Mouse (Mus musculus): Measurements from ENCODE around the gene Dgkg. TPM values are rescaled to one million over a fixed set of nuclear protein-coding genes. Genes with fewer than 3 reads are reported as not detected.

Gene Dgkg
- total and polyA plus RNA-seq, 3 experiments, result 0.33 TPM; not detected in 2

- Histone ChIP-seq H3K36me3 (replicated peaks) (no peaks in the 10 kb centered on the region), H3K9me3 (replicated peaks) (no peaks in the 10 kb centered on the region), H3K4me3 (ENCODE audit: low read depth, low read length) (no peak overlapping the region), H3K4me1 (ENCODE audit: insufficient read depth, low read depth, low read length) (no peaks in the 10 kb centered on the region), H3K27me3 (ENCODE audit: insufficient read depth, low read length) (no peaks in the 10 kb centered on the region)
- DNase-seq (ENCODE audit: low spot score) (no peak), ATAC-seq (ENCODE audit: extremely low read depth, insufficient number of reproducible peaks, low FRiP score, poor library complexity, severe bottlenecking) (no peak)
- no peak for TF ChIP-seq GATA2 (IDR thresholded peaks at IDR 0.05; ENCODE audit: borderline replicate concordance, low read depth, low read length)
- TF ChIP-seq GATA1 (IDR thresholded peaks at IDR 0.05; ENCODE audit: borderline replicate concordance, low read length), result no peak
- TF ChIP-seq TAL1 (conservative IDR thresholded peaks at IDR 0.05; ENCODE audit: low read depth, low read length), result no peak
- TF ChIP-seq CTCF (IDR thresholded peaks at IDR 0.05; ENCODE audit: low read depth, low read length), result no peak
- TF ChIP-seq POLR2AphosphoS5 (IDR thresholded peaks at IDR 0.05; ENCODE audit: insufficient replicate concordance, low read depth, low read length), result no peak
Measured at GRCm38 (mm10) chr16:22582173-22582929, 74.7 kb downstream of the Dgkg start.

DNA sequence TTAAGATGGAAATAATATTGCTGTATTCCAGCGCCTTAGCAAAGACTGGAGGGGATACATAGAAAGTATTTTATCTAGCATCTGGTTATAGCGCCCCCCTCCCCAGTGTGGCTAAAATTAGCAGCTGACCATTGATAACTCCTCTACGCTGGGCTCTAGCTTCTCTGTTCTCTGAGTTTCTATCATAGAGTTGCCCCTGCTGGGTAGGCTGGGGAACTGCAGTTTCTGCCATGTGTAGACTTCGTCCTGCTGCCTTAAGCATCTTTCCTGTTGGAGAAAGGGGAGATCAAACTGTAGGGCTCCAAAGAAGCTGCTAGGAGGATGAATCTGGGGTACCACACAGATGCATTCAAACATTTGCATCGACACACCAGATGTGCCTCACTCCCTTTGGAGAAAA, 76.9 kb downstream of the Dgkg start:
- H3K9me3 ChIP-seq (replicated peaks), result no peaks in the 10 kb centered on the region
- ATAC-seq (ENCODE audit: extremely low read depth, insufficient number of reproducible peaks, low FRiP score, poor library complexity, severe bottlenecking), result no peak
- no peak for DNase-seq (ENCODE audit: low spot score)
- no peak overlapping the region for H3K4me3 ChIP-seq (ENCODE audit: low read depth, low read length)
- no peaks in the 10 kb centered on the region for H3K27me3 ChIP-seq (ENCODE audit: insufficient read depth, low read length)
- no peaks in the 10 kb centered on the region for H3K36me3 ChIP-seq (replicated peaks)
- no peaks in the 10 kb centered on the region for H3K4me1 ChIP-seq (ENCODE audit: insufficient read depth, low read depth, low read length)
- TF ChIP-seq CTCF (IDR thresholded peaks at IDR 0.05; ENCODE audit: low read depth, low read length) (peak; percentile 5; the same call in 1 of the 2 replicates), POLR2AphosphoS5 (IDR thresholded peaks at IDR 0.05; ENCODE audit: insufficient replicate concordance, low read depth, low read length) (no peak)

DNA sequence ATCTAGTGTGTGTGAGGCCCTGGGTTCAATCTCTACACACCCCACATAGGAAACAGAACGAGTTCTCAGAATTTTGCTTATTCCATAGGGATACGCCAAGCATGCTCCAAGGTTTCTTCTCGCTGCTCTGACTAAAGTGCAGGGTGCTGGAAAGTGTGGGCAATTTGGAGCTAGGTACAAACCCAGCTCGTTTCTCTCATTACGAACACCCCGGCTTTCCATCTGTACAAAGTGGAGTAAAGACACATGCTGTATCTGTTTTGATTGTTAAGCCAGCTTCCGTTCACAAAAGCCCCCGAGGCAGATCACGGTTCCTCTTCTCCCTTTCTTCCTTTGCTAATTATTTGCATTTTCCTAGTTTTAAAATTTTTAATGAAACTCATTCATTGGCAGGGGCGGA, 78.1 kb downstream of the Dgkg start:
- Histone ChIP-seq H3K27me3 (ENCODE audit: insufficient read depth, low read length) (no peaks in the 10 kb centered on the region), H3K9me3 (replicated peaks) (no peaks in the 10 kb centered on the region), H3K36me3 (replicated peaks) (no peaks in the 10 kb centered on the region), H3K4me1 (ENCODE audit: insufficient read depth, low read depth, low read length) (no peaks in the 10 kb centered on the region), H3K4me3 (ENCODE audit: low read depth, low read length) (no peak overlapping the region)
- ATAC-seq (ENCODE audit: extremely low read depth, insufficient number of reproducible peaks, low FRiP score, poor library complexity, severe bottlenecking) (no peak), DNase-seq (ENCODE audit: low spot score) (no peak)
- TF ChIP-seq POLR2AphosphoS5 (IDR thresholded peaks at IDR 0.05; ENCODE audit: insufficient replicate concordance, low read depth, low read length) (no peak), TAL1 (conservative IDR thresholded peaks at IDR 0.05; ENCODE audit: low read depth, low read length) (no peak), CTCF (IDR thresholded peaks at IDR 0.05; ENCODE audit: low read depth, low read length) (no peak), GATA1 (IDR thresholded peaks at IDR 0.05; ENCODE audit: borderline replicate concordance, low read length) (no peak), GATA2 (IDR thresholded peaks at IDR 0.05; ENCODE audit: borderline replicate concordance, low read depth, low read length) (no peak)

DNA sequence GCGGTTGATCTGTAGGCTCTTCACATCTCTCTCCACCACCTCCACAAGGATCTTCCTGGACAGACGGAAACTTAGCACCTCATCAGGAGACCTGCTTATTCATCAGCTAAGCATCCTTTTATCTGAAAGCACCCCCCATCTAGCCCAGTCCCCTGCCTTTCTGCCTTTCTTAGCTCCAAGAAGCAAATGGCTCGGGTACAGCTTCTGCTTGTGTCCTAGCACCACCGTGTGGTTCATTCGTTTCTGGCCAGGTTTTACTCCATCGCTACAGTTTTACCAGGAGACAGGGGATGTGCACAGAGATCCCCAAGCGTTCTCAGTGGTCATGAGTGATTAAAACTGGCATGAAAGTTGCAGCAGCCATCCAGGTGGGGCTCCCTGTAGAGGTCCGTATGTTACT, 79.4 kb downstream of the Dgkg start:
- no peak for ATAC-seq (ENCODE audit: extremely low read depth, insufficient number of reproducible peaks, low FRiP score, poor library complexity, severe bottlenecking)
- H3K4me3 ChIP-seq (ENCODE audit: low read depth, low read length), result no peak overlapping the region
- no peaks in the 10 kb centered on the region for H3K36me3 ChIP-seq (replicated peaks)
- TF ChIP-seq GATA2 (IDR thresholded peaks at IDR 0.05; ENCODE audit: borderline replicate concordance, low read depth, low read length) (no peak), POLR2AphosphoS5 (IDR thresholded peaks at IDR 0.05; ENCODE audit: insufficient replicate concordance, low read depth, low read length) (no peak), CTCF (IDR thresholded peaks at IDR 0.05; ENCODE audit: low read depth, low read length) (no peak), TAL1 (conservative IDR thresholded peaks at IDR 0.05; ENCODE audit: low read depth, low read length) (no peak), GATA1 (IDR thresholded peaks at IDR 0.05; ENCODE audit: borderline replicate concordance, low read length) (no peak)
- no peaks in the 10 kb centered on the region for H3K27me3 ChIP-seq (ENCODE audit: insufficient read depth, low read length)
- DNase-seq (ENCODE audit: low spot score), result no peak
- no peaks in the 10 kb centered on the region for H3K9me3 ChIP-seq (replicated peaks)
- no peaks in the 10 kb centered on the region for H3K4me1 ChIP-seq (ENCODE audit: insufficient read depth, low read depth, low read length)

DNA sequence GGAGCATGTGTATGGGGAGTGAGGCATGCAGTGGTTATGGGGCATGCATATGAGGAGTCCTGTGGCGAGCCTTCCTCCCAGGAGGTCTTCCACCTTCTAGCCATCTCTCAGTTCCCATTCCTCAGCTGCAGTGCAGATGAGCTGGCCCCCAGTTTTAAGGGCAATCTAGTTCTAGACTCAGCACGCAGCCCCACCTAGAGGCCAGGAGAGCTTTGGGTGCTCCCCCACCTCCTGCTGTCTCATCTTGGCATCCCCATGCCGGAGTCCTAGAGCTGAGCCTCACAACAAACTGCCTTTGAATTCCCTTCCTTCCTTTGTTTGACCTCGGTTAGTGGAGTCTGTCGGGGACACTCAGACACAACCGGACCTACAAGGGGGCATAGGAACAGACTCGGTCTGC, 82.9 kb downstream of the Dgkg start:
- ATAC-seq (ENCODE audit: extremely low read depth, insufficient number of reproducible peaks, low FRiP score, poor library complexity, severe bottlenecking), result no peak
- Histone ChIP-seq H3K4me1 (ENCODE audit: insufficient read depth, low read depth, low read length) (no peaks in the 10 kb centered on the region), H3K9me3 (replicated peaks) (no peaks in the 10 kb centered on the region), H3K4me3 (ENCODE audit: low read depth, low read length) (no peak overlapping the region), H3K36me3 (replicated peaks) (no peaks in the 10 kb centered on the region), H3K27me3 (ENCODE audit: insufficient read depth, low read length) (no peaks in the 10 kb centered on the region)
- TF ChIP-seq CTCF (IDR thresholded peaks at IDR 0.05; ENCODE audit: low read depth, low read length) (no peak), GATA2 (IDR thresholded peaks at IDR 0.05; ENCODE audit: borderline replicate concordance, low read depth, low read length) (no peak), GATA1 (IDR thresholded peaks at IDR 0.05; ENCODE audit: borderline replicate concordance, low read length) (no peak), TAL1 (conservative IDR thresholded peaks at IDR 0.05; ENCODE audit: low read depth, low read length) (no peak), POLR2AphosphoS5 (IDR thresholded peaks at IDR 0.05; ENCODE audit: insufficient replicate concordance, low read depth, low read length) (no peak)
- DNase-seq (ENCODE audit: low spot score), result no peak

DNA sequence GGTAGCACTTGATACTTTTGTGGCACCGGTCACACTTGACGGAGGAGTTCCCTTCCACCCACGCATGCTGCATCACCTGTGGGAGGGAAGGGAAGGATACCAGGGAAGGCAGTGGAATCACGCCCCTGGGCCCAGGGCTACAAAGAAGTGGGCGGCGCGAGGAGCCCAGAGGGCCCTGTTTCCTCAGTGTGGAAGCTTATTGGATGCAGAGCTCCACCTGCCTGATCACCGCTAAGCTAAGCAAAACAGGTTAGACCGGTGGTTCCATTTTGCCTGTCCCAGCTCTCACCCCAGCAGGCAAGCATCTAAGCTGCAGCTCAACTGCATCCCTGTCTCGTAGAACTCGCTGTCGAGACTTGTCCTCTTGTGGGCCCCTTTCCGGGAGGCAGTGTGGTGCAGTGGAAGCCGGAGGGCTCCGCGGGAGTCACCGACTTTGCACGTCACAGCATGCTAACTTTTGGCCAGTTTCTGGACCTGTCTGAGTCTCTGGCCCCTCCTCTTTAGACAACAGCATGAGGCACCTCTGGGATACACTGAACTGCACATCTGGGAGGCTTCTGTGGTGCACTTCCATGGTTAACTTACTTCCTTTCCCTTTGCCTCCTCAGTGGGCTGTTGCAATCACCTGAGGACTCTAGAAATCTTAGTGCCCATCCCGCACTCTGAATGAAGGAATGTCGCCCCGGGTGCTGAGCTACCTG, 84.2 kb downstream of the Dgkg start:
- Histone ChIP-seq H3K9me3 (replicated peaks) (no peaks in the 10 kb centered on the region), H3K36me3 (replicated peaks) (no peaks in the 10 kb centered on the region), H3K27me3 (ENCODE audit: insufficient read depth, low read length) (no peaks in the 10 kb centered on the region), H3K4me1 (ENCODE audit: insufficient read depth, low read depth, low read length) (no peaks in the 10 kb centered on the region), H3K4me3 (ENCODE audit: low read depth, low read length) (no peak overlapping the region)
- DNase-seq (ENCODE audit: low spot score) (no peak), ATAC-seq (ENCODE audit: extremely low read depth, insufficient number of reproducible peaks, low FRiP score, poor library complexity, severe bottlenecking) (no peak)
- TF ChIP-seq GATA1 (IDR thresholded peaks at IDR 0.05; ENCODE audit: borderline replicate concordance, low read length), result no peak
- TF ChIP-seq GATA2 (IDR thresholded peaks at IDR 0.05; ENCODE audit: borderline replicate concordance, low read depth, low read length), result no peak
- TF ChIP-seq CTCF (IDR thresholded peaks at IDR 0.05; ENCODE audit: low read depth, low read length), result no peak
- no peak for TF ChIP-seq POLR2AphosphoS5 (IDR thresholded peaks at IDR 0.05; ENCODE audit: insufficient replicate concordance, low read depth, low read length)
- TF ChIP-seq TAL1 (conservative IDR thresholded peaks at IDR 0.05; ENCODE audit: low read depth, low read length), result no peak

Measured in G1E (cell line).